Mouse (Mus musculus): ENCODE results near the gene Gm44965. TPM values are rescaled to one million over a fixed set of nuclear protein-coding genes. Genes with fewer than 3 reads are reported as not detected.

Gene Gm44965
- polyA plus RNA-seq, 1 experiment = 1.5 TPM

DNA sequence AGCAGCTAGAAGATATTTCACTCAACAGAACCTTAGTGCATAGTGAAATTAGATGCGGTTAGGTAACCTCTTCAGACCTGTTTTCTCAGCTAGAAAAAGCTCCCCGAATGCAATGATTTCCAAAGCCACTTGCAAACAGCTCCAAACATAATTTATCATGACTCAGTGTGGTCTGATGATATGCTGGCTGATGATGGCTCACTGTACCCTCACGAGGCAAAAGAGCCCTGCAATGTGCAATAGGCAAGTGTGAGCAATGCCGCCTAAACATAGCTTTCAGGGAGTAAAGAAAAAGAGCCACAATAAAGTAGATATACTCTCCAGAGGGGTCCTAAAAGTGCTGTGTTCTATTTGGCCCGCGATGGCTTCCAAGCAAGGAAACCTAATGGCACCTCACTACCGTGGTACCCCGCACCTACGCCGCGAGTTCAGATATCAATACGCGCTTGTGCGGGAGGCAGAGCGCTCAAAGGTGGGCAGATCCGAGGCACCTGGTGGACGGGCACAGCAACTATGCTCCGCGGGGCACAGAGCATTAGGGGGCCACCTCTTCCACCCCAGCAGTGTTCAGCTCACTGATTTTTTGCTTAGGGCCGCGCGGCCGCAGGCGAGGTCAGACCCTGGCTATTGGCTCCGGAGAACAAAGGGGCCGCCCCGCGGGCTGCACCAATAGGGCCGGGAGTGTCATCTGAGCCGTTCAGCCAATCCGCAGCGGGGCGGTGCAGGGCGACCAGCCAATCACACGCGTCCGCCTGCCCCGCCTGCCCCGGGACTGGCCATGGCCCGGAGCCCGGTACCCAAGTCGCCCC is 7.7 kb downstream of the Gm44965 start, which contains the start of gene Zfp775:
TSS of gene Zfp775 (plus strand) at position 793 of the 809 bp plus-strand sequence.
- Histone ChIP-seq H3ac (ENCODE audit: control insufficient read depth, insufficient read length) (peak within 1 kb of the TSS; percentile 60), H3K4me2 (ENCODE audit: low read depth) (peak within 1 kb of the TSS; percentile 95), H3K79me2 (ENCODE audit: control insufficient read depth, insufficient read depth) (peaks cover 5% of the 10 kb centered on the region), H3K27me3 (ENCODE audit: control insufficient read depth, insufficient read depth, insufficient read length) (no peaks in the 10 kb centered on the region), H3K4me3 (peak within 1 kb of the TSS; percentile 59), H3K36me3 (ENCODE audit: control insufficient read depth, insufficient read depth) (peaks cover 14% of the 10 kb centered on the region)
- peak; percentile 78 for TF ChIP-seq POLR2A (IDR thresholded peaks at IDR 0.05; ENCODE audit: insufficient read length, low read depth)
- no peak for TF ChIP-seq USF1 (IDR thresholded peaks at IDR 0.05; ENCODE audit: low read depth)
- peak; percentile 89 for TF ChIP-seq POLR2AphosphoS2 (IDR thresholded peaks at IDR 0.05; ENCODE audit: insufficient read length, low read depth)

DNA sequence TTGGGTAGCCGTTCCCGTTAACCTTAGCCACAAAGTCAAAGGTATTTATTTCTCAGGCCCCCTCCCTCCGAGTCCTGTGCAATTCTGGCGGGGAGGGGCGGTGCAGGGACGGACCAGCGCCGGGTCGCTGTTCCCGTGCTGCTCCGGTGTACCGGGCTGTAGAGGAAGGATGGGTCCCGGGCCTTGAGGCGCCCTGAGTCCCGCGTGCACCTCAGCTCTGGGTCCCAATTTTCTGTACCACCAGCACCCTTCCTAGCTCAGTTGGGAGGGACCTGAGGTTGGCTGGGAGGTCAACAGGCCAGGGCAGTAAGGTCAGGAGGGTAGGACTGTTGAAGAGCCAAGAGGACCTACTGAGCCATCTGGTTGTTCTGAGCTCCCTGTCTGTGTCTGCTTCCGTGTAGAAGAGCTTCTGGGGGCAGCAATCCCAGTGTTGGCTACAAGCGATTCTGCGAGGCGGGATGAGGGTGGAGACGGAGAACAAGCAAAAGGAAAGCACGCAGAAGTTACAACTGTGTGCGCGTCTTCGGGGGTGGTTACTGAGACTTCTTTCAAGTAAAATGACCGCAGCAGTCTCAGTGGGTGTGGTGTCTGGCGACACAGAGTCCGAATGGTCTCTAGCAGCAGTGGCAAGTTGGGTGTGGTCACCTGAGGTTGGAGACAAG is 8.5 kb downstream of the Gm44965 start:
- H3K79me2 ChIP-seq (ENCODE audit: control insufficient read depth, insufficient read depth) = peaks cover 5% of the 10 kb centered on the region
- peak overlapping the region; percentile 95 for H3K4me2 ChIP-seq (ENCODE audit: low read depth)
- H3K27me3 ChIP-seq (ENCODE audit: control insufficient read depth, insufficient read depth, insufficient read length) = no peaks in the 10 kb centered on the region
- H3ac ChIP-seq (ENCODE audit: control insufficient read depth, insufficient read length) = peak overlapping the region; percentile 60
- H3K36me3 ChIP-seq (ENCODE audit: control insufficient read depth, insufficient read depth) = peaks cover 14% of the 10 kb centered on the region
- peak overlapping the region; percentile 59 for H3K4me3 ChIP-seq
- TF ChIP-seq SRF (IDR thresholded peaks at IDR 0.05; ENCODE audit: control insufficient read depth, insufficient read length, low read depth) = no peak
- no peak for TF ChIP-seq E2F4 (IDR thresholded peaks at IDR 0.05; ENCODE audit: insufficient read depth)
- TF ChIP-seq USF1 (IDR thresholded peaks at IDR 0.05; ENCODE audit: low read depth) = no peak
- TF ChIP-seq TCF12 (IDR thresholded peaks at IDR 0.05; ENCODE audit: insufficient read depth, poor library complexity, severe bottlenecking) = no peak
- TF ChIP-seq POLR2AphosphoS2 (IDR thresholded peaks at IDR 0.05; ENCODE audit: insufficient read length, low read depth) = no peak
- TF ChIP-seq TCF3 (IDR thresholded peaks at IDR 0.05; ENCODE audit: insufficient read length, low read depth) = no peak
- TF ChIP-seq CEBPB (IDR thresholded peaks at IDR 0.05; ENCODE audit: insufficient read depth, poor library complexity, severe bottlenecking) = no peak
- TF ChIP-seq MAX (IDR thresholded peaks at IDR 0.05; ENCODE audit: low read depth) = no peak
- TF ChIP-seq MYOD1 (IDR thresholded peaks at IDR 0.05; ENCODE audit: control insufficient read depth in 1 of 3, insufficient read length in 2 of 3, low read depth in 2 of 3) = no peak
- TF ChIP-seq MYOG (IDR thresholded peaks at IDR 0.05; ENCODE audit: control insufficient read depth in 1 of 3, insufficient read depth in 1 of 3, insufficient read length in 2 of 3, low read depth in 2 of 3) = no peak
- no peak for TF ChIP-seq REST (IDR thresholded peaks at IDR 0.05; ENCODE audit: insufficient read depth, insufficient read length)
- TF ChIP-seq POLR2A (IDR thresholded peaks at IDR 0.05; ENCODE audit: insufficient read length, low read depth) = no peak

DNA sequence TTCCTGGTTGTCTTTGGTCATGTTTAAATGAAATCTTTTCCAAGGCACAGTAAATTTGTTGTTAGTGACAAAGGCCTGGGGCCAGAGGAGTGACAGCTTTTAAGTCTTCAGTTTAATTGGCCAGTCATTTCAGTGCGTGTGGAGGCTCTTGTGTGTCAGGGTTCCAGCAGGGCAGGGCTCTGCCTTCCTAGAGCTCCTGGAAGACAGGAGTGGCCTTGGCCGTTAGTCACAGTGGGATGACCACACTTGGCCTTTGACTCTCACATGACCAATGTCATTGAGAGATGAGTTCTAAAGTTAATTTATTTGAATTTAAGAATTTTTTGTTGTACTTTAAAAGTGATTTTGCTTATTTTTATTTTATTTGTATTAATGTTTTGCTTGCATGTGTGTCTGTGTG is 14.4 kb downstream of the Gm44965 start:
- H3K27me3 ChIP-seq (ENCODE audit: control insufficient read depth, insufficient read depth, insufficient read length) = no peaks in the 10 kb centered on the region
- TF ChIP-seq MYOG (IDR thresholded peaks at IDR 0.05; ENCODE audit: control insufficient read depth in 1 of 3, insufficient read depth in 1 of 3, insufficient read length in 2 of 3, low read depth in 2 of 3) (no peak), MAX (IDR thresholded peaks at IDR 0.05; ENCODE audit: low read depth) (no peak), MYOD1 (IDR thresholded peaks at IDR 0.05; ENCODE audit: control insufficient read depth in 1 of 3, insufficient read length in 2 of 3, low read depth in 2 of 3) (no peak), TCF3 (IDR thresholded peaks at IDR 0.05; ENCODE audit: insufficient read length, low read depth) (no peak), TCF12 (IDR thresholded peaks at IDR 0.05; ENCODE audit: insufficient read depth, poor library complexity, severe bottlenecking) (no peak), CEBPB (IDR thresholded peaks at IDR 0.05; ENCODE audit: insufficient read depth, poor library complexity, severe bottlenecking) (no peak), E2F4 (IDR thresholded peaks at IDR 0.05; ENCODE audit: insufficient read depth) (no peak), SRF (IDR thresholded peaks at IDR 0.05; ENCODE audit: control insufficient read depth, insufficient read length, low read depth) (no peak), POLR2AphosphoS2 (IDR thresholded peaks at IDR 0.05; ENCODE audit: insufficient read length, low read depth) (no peak), REST (IDR thresholded peaks at IDR 0.05; ENCODE audit: insufficient read depth, insufficient read length) (no peak), USF1 (IDR thresholded peaks at IDR 0.05; ENCODE audit: low read depth) (no peak)
- H3K4me2 ChIP-seq (ENCODE audit: low read depth) = no peak overlapping the region
- no peak overlapping the region for H3K4me3 ChIP-seq
- no peak overlapping the region for H3ac ChIP-seq (ENCODE audit: control insufficient read depth, insufficient read length)
- peaks cover 5% of the 10 kb centered on the region for H3K36me3 ChIP-seq (ENCODE audit: control insufficient read depth, insufficient read depth)
- no peaks in the 10 kb centered on the region for H3K79me2 ChIP-seq (ENCODE audit: control insufficient read depth, insufficient read depth)

DNA sequence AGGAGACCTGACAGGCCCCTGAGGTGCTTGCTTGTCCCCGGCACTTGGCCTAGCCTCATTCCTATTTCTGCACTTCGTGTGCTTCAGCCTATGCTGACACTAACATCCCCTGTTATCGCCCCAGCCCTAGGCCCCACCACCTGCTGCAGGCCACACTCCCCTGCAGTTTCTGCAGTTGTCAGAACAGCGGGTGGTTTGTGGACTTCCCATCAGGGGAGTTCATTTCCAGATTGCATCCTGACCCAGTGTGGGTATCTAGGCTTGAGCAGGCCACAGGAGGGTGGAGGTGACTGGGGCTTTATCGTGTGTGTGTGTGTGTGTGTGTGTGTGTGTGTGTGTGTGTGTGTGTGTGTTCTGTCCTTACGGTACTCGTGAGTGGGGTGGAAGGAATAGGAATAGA is 15.8 kb downstream of the Gm44965 start:
- TF ChIP-seq MYOD1 (IDR thresholded peaks at IDR 0.05; ENCODE audit: control insufficient read depth in 1 of 3, insufficient read length in 2 of 3, low read depth in 2 of 3) = peak in 2 of 3 experiments; percentile 23 to 56
- peak in 2 of 3 experiments; percentile 48 to 76 for TF ChIP-seq MYOG (IDR thresholded peaks at IDR 0.05; ENCODE audit: control insufficient read depth in 1 of 3, insufficient read depth in 1 of 3, insufficient read length in 2 of 3, low read depth in 2 of 3)
- no peak for TF ChIP-seq USF1 (IDR thresholded peaks at IDR 0.05; ENCODE audit: low read depth)
- no peak for TF ChIP-seq SRF (IDR thresholded peaks at IDR 0.05; ENCODE audit: control insufficient read depth, insufficient read length, low read depth)
- Histone ChIP-seq H3ac (ENCODE audit: control insufficient read depth, insufficient read length) (no peak overlapping the region), H3K36me3 (ENCODE audit: control insufficient read depth, insufficient read depth) (peaks cover 5% of the 10 kb centered on the region), H3K27me3 (ENCODE audit: control insufficient read depth, insufficient read depth, insufficient read length) (no peaks in the 10 kb centered on the region), H3K4me3 (no peak overlapping the region), H3K4me2 (ENCODE audit: low read depth) (no peak overlapping the region), H3K79me2 (ENCODE audit: control insufficient read depth, insufficient read depth) (no peaks in the 10 kb centered on the region)

DNA sequence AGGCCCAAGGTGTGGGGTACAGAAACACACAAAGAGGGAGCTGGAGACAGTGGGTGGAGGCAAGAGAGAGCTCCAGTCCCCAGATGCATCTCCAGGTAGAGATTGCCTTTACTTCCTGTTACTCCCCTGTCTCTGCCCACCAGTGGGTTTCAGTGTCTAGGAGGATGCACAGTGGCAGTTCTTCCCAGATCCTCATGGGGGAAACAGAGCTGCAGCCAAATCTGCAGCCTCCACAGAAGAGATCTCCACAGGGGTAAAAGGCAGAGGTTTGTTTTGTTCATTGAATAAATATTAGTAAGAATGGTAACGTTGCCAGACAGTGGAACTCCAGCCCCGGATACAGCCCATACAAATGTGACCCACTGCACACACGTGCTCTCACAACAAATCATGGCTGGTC is 16.9 kb downstream of the Gm44965 start:
- Histone ChIP-seq H3K4me3 (no peak overlapping the region), H3K27me3 (ENCODE audit: control insufficient read depth, insufficient read depth, insufficient read length) (no peaks in the 10 kb centered on the region), H3K4me2 (ENCODE audit: low read depth) (no peak overlapping the region), H3ac (ENCODE audit: control insufficient read depth, insufficient read length) (no peak overlapping the region), H3K36me3 (ENCODE audit: control insufficient read depth, insufficient read depth) (no peaks in the 10 kb centered on the region), H3K79me2 (ENCODE audit: control insufficient read depth, insufficient read depth) (no peaks in the 10 kb centered on the region)
- TF ChIP-seq USF1 (IDR thresholded peaks at IDR 0.05; ENCODE audit: low read depth) (no peak), SRF (IDR thresholded peaks at IDR 0.05; ENCODE audit: control insufficient read depth, insufficient read length, low read depth) (no peak), TCF3 (IDR thresholded peaks at IDR 0.05; ENCODE audit: insufficient read length, low read depth) (no peak), MYOD1 (IDR thresholded peaks at IDR 0.05; ENCODE audit: control insufficient read depth in 1 of 3, insufficient read length in 2 of 3, low read depth in 2 of 3) (no peak), E2F4 (IDR thresholded peaks at IDR 0.05; ENCODE audit: insufficient read depth) (no peak), POLR2A (IDR thresholded peaks at IDR 0.05; ENCODE audit: insufficient read length, low read depth) (no peak), REST (IDR thresholded peaks at IDR 0.05; ENCODE audit: insufficient read depth, insufficient read length) (no peak), MAX (IDR thresholded peaks at IDR 0.05; ENCODE audit: low read depth) (no peak), POLR2AphosphoS2 (IDR thresholded peaks at IDR 0.05; ENCODE audit: insufficient read length, low read depth) (no peak), CEBPB (IDR thresholded peaks at IDR 0.05; ENCODE audit: insufficient read depth, poor library complexity, severe bottlenecking) (no peak), MYOG (IDR thresholded peaks at IDR 0.05; ENCODE audit: control insufficient read depth in 1 of 3, insufficient read depth in 1 of 3, insufficient read length in 2 of 3, low read depth in 2 of 3) (no peak)

Data from myocyte (in vitro differentiated cells).